Mouse (Mus musculus) brown adipose tissue, adult 24 weeks (tissue): ENCODE results near the gene Taf12. TPM values are rescaled to one million over a fixed set of nuclear protein-coding genes. Genes with fewer than 3 reads are reported as not detected.
A peak's percentile ranks its signal among the peaks of the same experiment; 100 is the strongest.

Experiments used
- H3K27ac ChIP-seq: fragments of 200-500 bp; replicated peaks from 2 replicates; pipeline ENCODE4 v1.5.1; 2012; ENCODE audit warnings: low read depth, mild to moderate bottlenecking, low read length
- H3K4me1 ChIP-seq: fragments of 200-500 bp; 2 replicates; pipeline ENCODE4 v1.6.1; 2012; ENCODE audit warnings: low read length, mixed read lengths; ENCODE audit not compliant: control insufficient read depth, insufficient read depth, insufficient read length
- H3K4me3 ChIP-seq: fragments of 200-500 bp; 2 replicates; pipeline ENCODE4 v1.5.1; 2012; ENCODE audit warnings: low read depth, mild to moderate bottlenecking, low read length, moderate library complexity; ENCODE audit not compliant: insufficient read depth
- polyA plus RNA-seq: library from polyadenylated mRNA; stranded (reverse); fragments of >200 nt; gene quantifications from 2 replicates; pipeline ENCODE4 v1.2.4, GENCODE M21; 2012; ENCODE audit not compliant: missing spikeins, insufficient read depth, insufficient read length

The Taf12 gene
- polyA plus RNA-seq, 1 experiment, result 25.0 TPM

DNA sequence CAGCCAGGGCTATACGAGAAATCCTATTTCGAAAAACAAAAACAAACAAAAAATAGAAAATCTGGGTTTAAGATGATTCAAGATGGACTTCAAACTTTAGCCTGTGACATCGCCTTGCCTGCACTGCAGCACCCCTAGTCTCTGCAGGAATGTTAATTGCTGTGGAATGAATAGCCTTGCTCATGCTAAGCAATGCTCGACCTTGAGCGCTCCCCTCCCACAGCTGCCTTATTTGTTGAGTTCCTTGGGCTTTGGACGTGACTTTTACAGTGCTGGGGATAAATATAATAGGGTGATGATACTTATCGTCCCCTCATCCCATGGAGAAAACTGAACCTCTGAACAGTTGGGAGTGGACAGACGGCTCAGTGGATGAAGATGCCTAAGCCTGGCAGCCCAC, 41.5 kb downstream of the Taf12 start:
- Histone ChIP-seq H3K4me3 (no peak overlapping the region), H3K27ac (no peak overlapping the region), H3K4me1 (no peaks in the 10 kb centered on the region)

DNA sequence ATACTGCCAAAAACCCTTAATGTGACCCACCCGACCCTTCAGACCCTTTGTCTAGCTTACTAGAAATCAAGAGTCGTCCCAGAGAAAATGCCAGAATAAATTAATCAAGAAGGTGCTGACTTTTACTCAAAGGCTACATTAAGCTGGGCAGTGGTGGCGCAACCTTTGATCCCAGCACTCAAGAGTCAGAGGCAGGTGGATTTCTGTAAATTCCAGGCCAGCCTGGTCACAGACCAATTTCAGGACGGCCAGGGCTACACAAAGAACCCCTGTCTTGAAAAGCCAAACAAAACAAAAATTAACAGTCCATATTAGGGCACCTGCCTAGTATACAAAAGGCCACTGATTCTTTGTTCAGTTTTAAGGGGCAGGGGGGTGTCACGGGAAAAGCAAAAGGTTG, 52.3 kb downstream of the Taf12 start:
- Histone ChIP-seq H3K4me3 (no peak overlapping the region), H3K4me1 (peaks cover 4% of the 10 kb centered on the region; the same call in 1 of the 2 replicates), H3K27ac (no peak overlapping the region)

DNA sequence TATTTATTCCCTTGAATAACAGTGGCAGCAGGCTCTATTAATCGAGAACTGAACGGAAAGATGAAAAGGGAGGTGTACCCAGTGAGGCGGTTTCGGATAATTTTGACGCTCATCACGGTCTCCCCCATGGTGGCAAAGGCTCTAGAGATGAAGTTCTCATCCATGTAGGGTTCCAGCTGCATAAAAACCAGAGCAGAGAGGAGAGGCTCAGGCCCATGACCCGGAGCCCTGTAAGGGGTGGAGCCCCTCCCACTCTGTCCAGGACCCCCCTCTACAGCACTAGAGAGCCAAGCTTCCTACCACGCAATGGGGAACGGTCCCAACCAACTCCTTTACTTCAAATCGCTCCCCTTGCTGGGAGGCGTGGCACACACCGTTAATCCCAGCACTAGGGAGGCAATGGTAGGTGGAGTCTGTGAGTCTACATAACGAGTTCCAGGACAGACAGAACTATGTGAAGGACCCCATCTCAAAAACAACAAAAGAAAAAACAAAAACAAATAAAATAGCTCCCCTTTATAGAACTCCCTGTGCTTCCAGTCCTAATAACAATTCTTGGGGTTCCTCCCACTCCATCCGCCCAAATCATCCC, 54.3 kb downstream of the Taf12 start:
- peaks cover 4% of the 10 kb centered on the region; the same call in 1 of the 2 replicates for H3K4me1 ChIP-seq
- H3K27ac ChIP-seq, result peak overlapping the region; percentile 84
- H3K4me3 ChIP-seq, result peak overlapping the region; percentile 69

DNA sequence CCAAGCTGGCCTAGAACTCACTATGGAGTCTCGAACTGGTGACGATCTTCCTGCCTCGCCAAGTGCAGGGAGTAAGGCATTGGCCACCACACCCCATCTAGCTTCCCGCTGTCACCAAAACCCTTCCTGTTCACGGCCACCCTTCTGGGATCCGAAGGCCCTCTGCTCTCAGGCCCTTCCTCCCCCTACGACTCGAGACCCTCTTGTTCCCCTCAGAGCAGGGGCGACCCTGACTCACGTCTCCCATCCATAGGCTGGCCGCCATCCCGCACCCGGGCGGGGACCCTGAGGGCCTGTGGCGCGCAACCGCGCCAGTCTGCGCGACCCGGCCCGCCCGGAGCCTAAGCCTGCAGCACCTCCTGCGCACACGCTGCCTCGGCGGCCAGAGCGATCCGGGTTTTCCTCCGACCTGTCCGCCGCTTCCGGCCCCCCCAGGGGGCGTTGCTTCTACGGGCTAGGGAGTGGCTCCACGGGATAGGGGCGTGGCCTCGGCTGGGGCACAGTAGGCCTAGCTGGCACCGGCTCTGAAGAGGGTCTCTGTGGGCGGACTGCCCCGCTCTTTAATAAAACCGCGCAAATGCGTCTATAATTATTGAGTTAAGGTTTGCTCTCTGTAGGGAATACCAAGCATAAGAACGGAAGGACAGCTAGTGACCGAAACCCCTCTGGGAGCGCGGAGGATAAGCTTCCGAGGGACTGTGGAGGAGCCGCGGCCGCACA, 55.1 kb downstream of the Taf12 start, which contains the start of gene Trnau1ap:
Gene Trnau1ap (minus strand): TSS at position 424 of the 720 bp plus-strand sequence.
- H3K27ac ChIP-seq, result peak within 1 kb of the TSS; percentile 84
- peak within 1 kb of the TSS; percentile 69 for H3K4me3 ChIP-seq
- H3K4me1 ChIP-seq, result peaks cover 4% of the 10 kb centered on the region; the same call in 1 of the 2 replicates

DNA sequence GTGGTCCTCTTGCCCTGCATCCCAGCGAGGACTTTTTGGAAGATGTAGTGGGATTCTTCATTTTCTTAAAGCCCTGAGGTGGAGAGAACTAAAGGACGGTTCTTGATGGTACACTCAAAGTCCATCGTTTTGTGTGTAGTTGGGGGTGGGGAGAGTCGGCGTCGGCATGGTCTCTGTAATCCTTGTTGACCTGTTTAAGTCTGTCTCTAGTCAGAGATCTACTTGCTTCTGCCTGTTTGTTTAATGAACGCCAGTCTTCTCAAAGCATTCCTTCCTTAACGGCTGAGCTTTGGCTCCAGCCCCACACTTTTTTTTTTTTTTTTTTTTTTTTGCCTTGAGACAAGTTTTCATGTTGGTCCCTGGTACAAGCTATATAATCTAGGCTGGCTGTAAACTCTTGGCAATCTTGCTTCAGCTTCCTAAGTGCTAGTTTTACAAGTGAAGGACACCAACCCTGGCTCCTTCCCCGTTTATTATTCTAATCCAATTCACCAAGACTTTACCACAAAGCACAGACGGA, 55.7 kb downstream of the Taf12 start:
- peak overlapping the region; percentile 69 for H3K4me3 ChIP-seq
- H3K4me1 ChIP-seq, result peaks cover 4% of the 10 kb centered on the region; the same call in 1 of the 2 replicates
- peak overlapping the region; percentile 74 for H3K27ac ChIP-seq

DNA sequence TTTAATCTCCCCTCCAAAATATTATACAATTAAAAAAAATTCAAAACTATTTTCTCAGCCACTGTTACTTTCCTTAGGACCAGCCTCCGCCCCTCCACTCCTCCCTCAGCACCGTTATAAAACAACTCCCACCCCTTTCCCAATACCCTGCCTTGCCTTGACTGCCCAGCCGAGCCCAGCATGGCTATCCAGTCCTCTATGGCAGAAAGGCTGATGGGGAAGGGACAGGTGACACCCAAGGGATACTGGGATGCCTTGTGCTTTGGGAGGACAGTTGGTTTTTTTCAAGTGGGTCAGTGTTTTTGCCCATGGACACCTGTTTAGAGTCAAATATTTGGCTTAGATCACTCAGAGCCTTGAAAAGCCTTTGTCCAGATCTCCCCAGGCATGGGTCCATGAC, 57.8 kb downstream of the Taf12 start:
- Histone ChIP-seq H3K27ac (no peak overlapping the region), H3K4me1 (peaks cover 4% of the 10 kb centered on the region; the same call in 1 of the 2 replicates), H3K4me3 (no peak overlapping the region)

DNA sequence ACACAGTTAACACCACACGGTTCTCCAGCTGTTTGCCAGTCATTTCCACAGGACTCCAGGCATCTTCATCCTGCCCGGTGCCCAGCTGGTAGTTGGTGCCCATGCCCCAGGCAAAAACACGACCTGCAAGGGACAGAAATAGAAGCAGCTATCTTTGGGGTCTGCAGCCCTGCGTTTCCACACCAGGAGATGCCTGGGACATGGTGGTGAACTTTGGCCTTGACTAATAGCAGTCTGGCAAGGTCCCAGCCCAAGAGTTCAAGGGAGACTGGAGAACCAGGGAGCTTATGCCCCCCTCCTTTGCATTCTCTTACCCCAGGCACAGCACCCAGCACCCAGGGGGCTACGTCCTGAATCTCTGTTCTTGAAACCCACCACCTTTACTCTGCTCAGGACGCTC, 58.7 kb downstream of the Taf12 start:
- Histone ChIP-seq H3K27ac (no peak overlapping the region), H3K4me3 (no peak overlapping the region), H3K4me1 (peaks cover 4% of the 10 kb centered on the region; the same call in 1 of the 2 replicates)

DNA sequence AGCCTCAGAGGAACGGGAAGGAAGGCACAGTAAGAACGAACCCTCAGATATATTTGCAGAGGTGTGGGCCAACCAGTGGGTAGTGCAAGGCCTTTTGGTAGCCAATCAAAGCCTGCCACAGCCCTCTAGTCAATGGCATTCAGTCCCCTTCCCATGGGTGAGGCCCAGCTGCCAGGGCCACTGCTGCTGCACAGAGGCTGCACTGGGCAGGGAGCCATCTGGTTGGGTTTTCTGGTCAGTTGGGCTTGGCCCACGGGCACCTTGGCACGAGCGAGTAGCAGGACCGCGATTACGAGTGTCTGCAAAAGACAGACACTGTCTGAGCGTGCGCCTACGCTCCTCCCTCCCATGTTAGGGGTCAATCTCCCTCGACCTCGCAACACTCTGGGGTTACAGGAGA, 64.8 kb downstream of the Taf12 start:
- Histone ChIP-seq H3K4me3 (no peak overlapping the region), H3K27ac (peak overlapping the region; percentile 55)

DNA sequence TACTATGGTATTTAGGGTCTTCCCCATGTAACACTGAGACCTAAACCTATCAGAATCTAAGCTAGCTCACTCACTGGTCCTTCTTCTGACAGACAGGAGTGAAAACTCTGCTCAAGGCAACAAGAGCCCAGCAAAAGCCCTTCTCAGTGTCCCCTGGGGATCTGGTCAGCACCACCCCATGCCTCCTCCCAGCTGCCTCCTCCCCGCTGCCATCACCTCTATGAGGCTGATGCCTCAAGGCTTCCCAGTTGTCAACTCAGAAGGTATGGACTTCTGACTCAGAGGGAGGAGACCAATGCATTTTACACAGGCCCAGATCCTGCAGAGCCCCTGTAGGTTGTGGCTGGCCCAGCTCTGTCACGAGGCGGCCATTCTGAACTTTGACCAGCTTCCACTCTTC, 67.3 kb downstream of the Taf12 start:
- Histone ChIP-seq H3K4me1 (no peaks in the 10 kb centered on the region), H3K27ac (no peak overlapping the region), H3K4me3 (no peak overlapping the region)

More for the DNA sequence above, 64.8 kb downstream of the Taf12 start:
- no peaks in the 10 kb centered on the region for H3K4me1 ChIP-seq

DNA sequence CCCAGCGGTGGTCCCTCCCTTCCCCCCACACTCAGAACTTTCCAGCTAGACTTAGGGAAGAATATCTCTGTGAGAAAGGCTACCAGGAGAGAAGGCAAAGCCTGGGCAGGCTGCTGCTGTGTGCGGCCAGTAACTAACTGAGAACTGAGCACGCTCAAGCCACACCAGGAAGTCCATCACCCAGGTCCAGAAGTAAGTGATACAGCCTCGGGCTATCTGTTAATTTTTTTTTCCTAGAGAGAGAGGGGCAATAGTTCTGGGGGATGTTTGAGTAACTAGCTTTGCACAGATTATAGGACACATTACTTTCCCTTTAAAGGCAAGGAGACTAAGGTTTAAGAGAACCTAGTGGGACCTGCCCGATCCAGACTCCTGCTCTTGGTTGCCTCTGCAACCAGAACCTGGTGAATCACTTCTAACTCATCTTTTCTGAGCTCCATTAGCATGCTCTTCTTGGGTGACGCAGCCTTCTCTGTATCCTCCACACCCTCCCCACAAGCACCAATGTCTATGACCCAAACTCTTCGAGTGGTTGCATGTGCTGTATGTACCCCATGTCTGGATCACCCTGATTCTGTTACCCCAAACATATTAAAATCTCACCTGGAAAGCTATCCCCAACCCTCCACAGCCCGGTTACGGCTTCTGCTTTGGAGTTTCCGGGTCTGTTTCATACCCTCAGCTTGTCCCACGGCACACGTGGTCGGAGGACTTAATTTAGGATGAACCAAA, 70.4 kb downstream of the Taf12 start:
- H3K4me3 ChIP-seq, result peak overlapping the region; percentile 96
- no peak overlapping the region for H3K27ac ChIP-seq

More for the DNA sequence above, 70.4 kb downstream of the Taf12 start:
- no peaks in the 10 kb centered on the region for H3K4me1 ChIP-seq

Other genes with a start within 250 kb of the Taf12 start
- gene Gm10300, start 199.7 kb upstream of the Taf12 start, polyA plus RNA-seq, result not detected in 2 replicates
- gene Epb41, start 199.1 kb upstream of the Taf12 start, polyA plus RNA-seq, result 37.1 and 44.1 TPM in 2 replicates
- 0.38 TPM in 1 of 2 replicates, not detected in the other for gene Oprd1, start 129.9 kb upstream of the Taf12 start, polyA plus RNA-seq
- gene Ythdf2, start 62.1 kb upstream of the Taf12 start, polyA plus RNA-seq, result 22.4 and 24.6 TPM in 2 replicates
- 2.1 and 5.2 TPM in 2 replicates for gene Gmeb1, start 12.8 kb upstream of the Taf12 start, polyA plus RNA-seq
- 2.3 TPM in 1 of 2 replicates, not detected in the other for gene Rab42, start 29.0 kb downstream of the Taf12 start, polyA plus RNA-seq
- 35.1 and 36.5 TPM in 2 replicates for gene Trnau1ap, start 55.2 kb downstream of the Taf12 start, polyA plus RNA-seq
- 3.4 and 7.6 TPM in 2 replicates for gene Rcc1, start 79.2 kb downstream of the Taf12 start, polyA plus RNA-seq
- gene Phactr4, start 148.1 kb downstream of the Taf12 start, polyA plus RNA-seq, result 5.9 and 11.6 TPM in 2 replicates
- gene Med18, start 189.5 kb downstream of the Taf12 start, polyA plus RNA-seq, result 2.1 and 3.4 TPM in 2 replicates
- 10.1 and 14.5 TPM in 2 replicates for gene Sesn2, start 236.1 kb downstream of the Taf12 start, polyA plus RNA-seq